Mouse (Mus musculus): Measurements from ENCODE around the gene Mras.

The Mras gene

GRCm38 (mm10) chr9:99437031-99437764 is at the start of gene Mras:
Gene Mras, minus strand, starts transcription at chr9:99437381.
- no peak for DNase-seq (ENCODE audit: low spot score)

DNA sequence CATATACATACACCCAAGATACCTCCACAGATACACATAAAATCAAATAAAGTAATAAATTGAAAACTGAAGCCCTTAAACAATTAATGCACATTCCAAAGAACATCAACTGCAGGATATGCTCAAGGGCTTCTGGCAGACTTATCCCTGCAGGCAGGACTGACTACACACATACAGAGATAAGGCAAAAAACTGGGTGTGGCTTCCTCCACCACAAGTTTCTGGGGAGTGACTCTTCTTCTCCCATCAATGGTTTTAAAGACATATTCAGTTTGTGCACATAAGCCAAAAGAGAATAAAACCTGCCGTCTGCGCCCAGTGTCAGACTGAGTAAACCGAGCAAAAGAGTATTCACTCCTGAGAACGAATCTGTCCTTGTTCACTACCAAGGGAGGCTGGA is 48.0 kb upstream of the Mras start:
- DNase-seq (ENCODE audit: low spot score) = no peak

GRCm38 (mm10) chr9:99484632-99485031 is 47.5 kb upstream of the Mras start:
- no peak for DNase-seq (ENCODE audit: low spot score)

DNA sequence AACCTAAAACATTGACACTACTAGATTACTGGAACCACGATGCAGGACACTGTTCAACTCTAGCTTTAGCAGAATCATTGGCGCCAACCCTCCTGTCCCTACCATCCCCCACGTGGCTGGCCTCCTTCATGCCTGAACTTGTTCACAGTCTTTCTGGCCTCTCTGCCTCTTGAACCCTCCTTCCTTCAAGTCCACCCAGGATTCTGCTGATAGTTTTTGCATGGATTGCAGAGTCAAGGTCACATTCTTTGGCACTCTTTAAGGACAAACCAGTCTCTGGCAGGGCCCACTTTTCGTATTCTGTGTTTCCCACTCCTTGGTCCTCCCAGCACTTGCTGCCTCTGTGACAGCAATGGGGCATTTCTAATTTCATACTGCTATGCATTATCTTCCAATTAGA is 46.0 kb upstream of the Mras start:
- no peak for DNase-seq (ENCODE audit: low spot score)

DNA sequence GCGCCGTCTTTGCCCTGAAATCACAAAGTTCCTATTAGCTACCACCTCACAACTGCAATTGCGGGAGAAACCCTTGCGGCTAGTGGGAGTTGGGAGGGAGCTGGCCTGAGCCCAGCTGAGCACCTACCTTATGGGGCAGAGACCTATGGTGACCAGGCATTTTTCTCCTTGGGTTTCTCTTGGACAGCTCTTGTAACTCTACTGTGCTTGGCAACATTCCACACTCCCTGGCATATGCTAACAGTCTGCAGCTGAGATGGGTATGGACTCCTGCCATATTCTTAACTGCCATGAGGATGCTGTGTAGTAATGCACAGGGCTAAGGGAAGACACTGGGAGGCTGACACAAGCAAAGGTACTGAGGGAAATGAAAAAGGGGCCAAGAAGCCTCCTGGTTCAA is 43.6 kb upstream of the Mras start:
- DNase-seq (ENCODE audit: low spot score) = no peak

- DNase-seq (ENCODE audit: low spot score) = no peak
Observed at GRCm38 (mm10) chr9:99479181-99479711, 42.1 kb upstream of the Mras start.

DNA sequence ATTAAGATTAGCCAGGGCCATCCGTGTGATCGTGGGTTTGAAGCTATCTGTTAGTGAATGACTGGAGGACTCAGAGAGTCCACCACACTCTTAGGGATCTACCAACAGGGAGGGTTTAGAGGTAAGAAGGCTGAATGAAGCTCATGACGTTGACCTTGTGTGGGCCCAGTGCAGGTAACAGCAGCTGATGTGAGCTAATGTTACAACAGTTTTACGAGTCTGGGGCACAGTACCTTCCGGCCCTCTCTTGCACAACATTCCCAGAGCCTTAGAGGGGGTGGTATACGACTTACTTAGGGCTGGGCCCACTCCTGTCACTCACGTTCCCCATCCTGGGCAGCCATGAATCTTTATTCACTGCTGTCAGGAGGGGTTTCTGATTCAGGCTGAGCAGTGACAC is 34.2 kb upstream of the Mras start:
- DNase-seq (ENCODE audit: low spot score) = no peak

DNA sequence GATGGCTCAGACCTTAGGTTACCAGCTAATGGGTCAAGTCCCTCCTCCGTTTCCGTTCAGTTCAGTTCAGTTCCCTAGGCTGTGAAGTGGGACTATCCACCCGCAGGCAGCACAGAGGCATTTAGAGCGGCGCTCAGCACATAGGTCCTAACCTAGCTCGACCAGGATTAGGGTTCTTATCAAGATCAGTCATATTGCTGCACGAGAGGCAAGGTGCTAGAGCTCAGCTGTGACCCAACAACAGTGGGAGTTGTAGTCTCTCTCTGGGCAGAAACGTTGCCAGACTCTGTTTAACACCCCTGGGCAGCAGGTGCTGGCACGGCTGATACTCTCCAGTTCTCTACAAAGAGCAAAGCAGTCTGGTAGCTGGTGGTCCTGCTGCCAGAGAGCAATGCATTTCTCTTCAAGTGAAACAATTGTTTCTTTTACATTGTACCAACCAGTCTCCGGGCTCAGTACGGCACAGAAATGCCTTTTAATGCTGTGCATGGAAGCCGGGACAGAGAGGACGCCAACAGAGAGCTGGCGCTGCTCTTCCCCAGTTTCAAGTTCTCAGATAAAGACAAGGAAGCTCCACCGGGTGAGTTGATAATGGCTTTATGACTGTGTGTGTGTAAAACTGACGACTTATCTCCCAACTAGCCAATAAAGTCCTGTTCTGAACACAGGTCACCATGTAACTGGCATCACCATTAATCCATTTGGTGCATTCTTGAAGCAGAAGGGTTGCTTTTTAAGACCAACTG is 33.3 kb upstream of the Mras start:
- DNase-seq (ENCODE audit: low spot score) = no peak

DNA sequence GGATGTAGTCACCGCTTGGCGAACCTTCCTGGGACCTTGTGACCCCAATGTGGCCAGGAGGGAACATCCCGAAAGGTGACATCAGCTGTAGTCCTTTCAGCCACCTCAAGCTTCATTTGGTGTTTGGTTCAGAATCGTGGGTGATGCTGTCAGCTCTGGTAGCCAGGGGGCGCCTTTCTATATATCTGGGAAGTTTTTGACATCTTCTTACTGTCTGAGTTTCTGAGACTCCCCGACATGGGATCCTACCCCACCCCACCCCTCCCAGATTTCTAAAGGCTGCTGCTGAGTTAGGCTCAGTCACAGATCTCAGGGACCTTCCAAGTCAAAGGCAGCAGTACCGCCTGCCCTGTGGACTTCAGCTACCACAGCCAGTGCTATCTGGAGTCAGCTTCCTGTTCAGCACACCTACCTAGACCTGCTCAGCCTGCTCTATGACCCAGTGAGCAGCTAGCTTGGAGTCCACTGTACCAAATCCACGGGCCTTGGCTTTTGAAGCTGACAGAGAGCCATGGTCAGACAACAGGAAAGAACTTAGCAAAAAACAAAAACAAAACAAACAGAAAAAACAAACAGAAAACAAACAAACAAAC is 32.6 kb upstream of the Mras start:
- DNase-seq (ENCODE audit: low spot score) = no peak

GRCm38 (mm10) chr9:99468572-99468971 is 31.4 kb upstream of the Mras start:
- DNase-seq (ENCODE audit: low spot score) = no peak

DNA sequence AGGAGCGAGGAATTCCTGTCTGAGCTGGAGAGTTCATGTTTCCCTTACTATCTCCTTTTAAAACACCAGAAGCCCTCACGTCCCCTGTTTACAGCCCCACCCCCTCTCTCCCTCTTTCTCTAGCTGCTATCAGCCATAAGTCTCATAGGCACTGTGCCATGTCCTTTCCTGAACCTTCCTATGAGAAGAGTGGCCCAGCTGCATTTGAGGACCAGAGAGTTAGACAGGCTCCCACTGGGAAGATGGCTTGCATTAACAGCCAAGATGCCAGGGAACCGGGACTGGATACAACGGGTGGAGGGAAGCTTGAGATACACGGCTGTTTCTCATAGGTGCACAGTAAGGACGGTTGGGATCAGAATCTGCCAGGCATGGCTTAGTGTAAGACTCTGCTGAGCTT is 27.7 kb upstream of the Mras start:
- DNase-seq (ENCODE audit: low spot score) = no peak

DNA sequence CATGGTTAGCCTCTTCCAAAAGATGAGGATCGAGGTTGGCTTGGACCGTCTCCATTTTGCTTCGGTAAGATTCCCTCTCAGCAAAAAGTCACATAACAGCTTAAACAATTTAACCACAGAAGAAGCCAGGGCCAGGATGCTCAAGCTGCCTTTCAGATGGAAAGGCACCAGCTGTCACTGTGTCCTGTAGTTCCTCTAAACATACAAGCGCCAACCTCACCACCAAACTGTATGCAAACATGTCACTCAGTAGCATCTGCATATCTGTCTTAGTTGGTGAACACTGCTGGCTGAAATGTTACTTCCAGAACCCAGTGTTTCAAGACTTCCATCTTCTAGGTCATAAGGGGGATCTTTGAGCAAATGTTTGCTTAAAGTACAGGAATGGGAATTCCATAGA is 22.5 kb upstream of the Mras start:
- DNase-seq (ENCODE audit: low spot score) = no peak

GRCm38 (mm10) chr9:99458529-99459208 is 21.5 kb upstream of the Mras start:
- DNase-seq (ENCODE audit: low spot score) = no peak

DNA sequence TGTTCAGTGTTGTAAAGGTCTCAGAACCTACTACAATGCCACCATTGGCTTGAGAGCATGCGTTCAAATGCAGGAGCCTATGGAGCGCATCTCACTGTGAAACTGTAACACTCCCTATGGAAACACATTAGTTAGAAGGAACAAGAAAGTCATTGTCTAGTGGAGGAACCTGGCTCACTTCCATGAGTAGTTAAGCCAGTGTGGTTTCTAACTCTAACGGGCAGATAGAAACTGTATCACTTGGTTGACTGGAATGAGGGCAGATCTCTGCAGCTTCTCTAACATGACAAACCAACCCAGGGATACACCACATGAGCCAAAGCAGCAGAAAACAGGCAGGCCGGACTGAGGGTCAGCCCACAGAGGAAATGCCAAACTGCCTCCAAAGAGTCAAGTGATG is 17.0 kb upstream of the Mras start:
- no peak for DNase-seq (ENCODE audit: low spot score)

- no peak for DNase-seq (ENCODE audit: low spot score)
Observed at GRCm38 (mm10) chr9:99451161-99451560, 14.0 kb upstream of the Mras start, which contains the start of gene Nme9. Gene Nme9, plus strand, starts transcription at chr9:99451475.

GRCm38 (mm10) chr9:99449886-99450647 is 12.9 kb upstream of the Mras start:
- DNase-seq (ENCODE audit: low spot score) = no peak

DNA sequence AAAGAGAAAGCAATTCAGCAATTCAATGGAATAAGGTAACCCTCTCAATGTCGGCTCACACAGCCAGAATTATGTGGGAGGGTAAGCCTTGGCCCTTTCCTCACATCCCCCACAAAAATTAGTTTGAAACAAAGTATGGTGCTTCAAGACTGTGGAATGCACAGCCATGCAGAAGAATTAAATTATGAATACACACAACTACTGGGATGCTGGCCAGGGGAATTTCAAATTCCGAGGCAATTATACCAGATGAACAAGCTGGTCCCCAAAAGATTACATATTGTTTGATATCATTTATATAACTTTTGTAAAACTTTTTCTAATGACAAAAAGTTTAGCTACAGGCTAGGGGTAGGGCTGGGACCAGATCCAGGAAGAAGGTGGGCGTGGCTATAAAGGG is 10.1 kb upstream of the Mras start:
- no peak for DNase-seq (ENCODE audit: low spot score)

GRCm38 (mm10) chr9:99446259-99446658 is 9.1 kb upstream of the Mras start:
- no peak for DNase-seq (ENCODE audit: low spot score)

GRCm38 (mm10) chr9:99444590-99445178 is 7.5 kb upstream of the Mras start:
- no peak for DNase-seq (ENCODE audit: low spot score)

- no peak for DNase-seq (ENCODE audit: low spot score)
Observed at GRCm38 (mm10) chr9:99441647-99442433, 4.7 kb upstream of the Mras start.

All from urinary bladder, postnatal 10 days (tissue).